Mouse (Mus musculus) stomach, embryonic 15.5 days (tissue): ENCODE data around the gene Fndc1. TPM values are rescaled to one million over a fixed set of nuclear protein-coding genes. Genes with fewer than 3 reads are reported as not detected.

ENCODE experiments used
- ATAC-seq: fragments of 200-750 bp; cut with Nextera tagmentation; 2 replicates; pipeline ENCODE4 v1.8.0; 2017; ENCODE audit warnings: low read depth, moderate number of reproducible peaks, moderate TSS enrichment; ENCODE audit not compliant: insufficient read depth, low FRiP score
- H3K27ac ChIP-seq: fragments of 300-500 bp; sonication (generic); 2 replicates; pipeline ENCODE4 v1.5.1; 2015; ENCODE audit warnings: mild to moderate bottlenecking, inconsistent platforms
- H3K27me3 ChIP-seq: fragments of 300-500 bp; sonication (generic); replicated peaks from 2 replicates; pipeline ENCODE4 v1.6.1; 2015; ENCODE audit warnings: inconsistent platforms
- H3K36me3 ChIP-seq: fragments of 300-500 bp; sonication (generic); 2 replicates; pipeline ENCODE4 v1.6.1; 2015; ENCODE audit warnings: inconsistent platforms
- H3K4me1 ChIP-seq: fragments of 300-500 bp; sonication (generic); 2 replicates; pipeline ENCODE4 v1.6.1; 2015; ENCODE audit warnings: inconsistent platforms
- H3K4me2 ChIP-seq: fragments of 300-500 bp; sonication (generic); 2 replicates; pipeline ENCODE4 v1.6.1; 2015; ENCODE audit warnings: mild to moderate bottlenecking, inconsistent platforms
- H3K4me3 ChIP-seq: fragments of 300-500 bp; sonication (generic); replicated peaks from 2 replicates; pipeline ENCODE4 v1.5.1; 2015; ENCODE audit warnings: inconsistent platforms
- H3K9ac ChIP-seq: fragments of 300-500 bp; sonication (generic); 2 replicates; pipeline ENCODE4 v1.6.1; 2015; ENCODE audit warnings: inconsistent platforms
- H3K9me3 ChIP-seq: fragments of 300-500 bp; sonication (generic); 2 replicates; pipeline ENCODE4 v1.6.1; 2016; ENCODE audit warnings: inconsistent platforms
- WGBS: fragments of 180-500 bp; shearing (Covaris S2); methylation state at CpG from one replicate; pipeline ENCODE4 v1.1.7; 2015; 5-methylcytosine and 5-hydroxymethylcytosine counted together
- polyA plus RNA-seq: library from polyadenylated mRNA; unstranded; fragments of >200 nt; fragmentation: Nextera tagmentation; extraction: Ambion mirVana; gene quantifications from 2 replicates; pipeline ENCODE4 v1.2.1, GENCODE M21; 2015

The Fndc1 gene
- polyA plus RNA-seq, 1 experiment from 2014 or later: 37.4 TPM

DNA sequence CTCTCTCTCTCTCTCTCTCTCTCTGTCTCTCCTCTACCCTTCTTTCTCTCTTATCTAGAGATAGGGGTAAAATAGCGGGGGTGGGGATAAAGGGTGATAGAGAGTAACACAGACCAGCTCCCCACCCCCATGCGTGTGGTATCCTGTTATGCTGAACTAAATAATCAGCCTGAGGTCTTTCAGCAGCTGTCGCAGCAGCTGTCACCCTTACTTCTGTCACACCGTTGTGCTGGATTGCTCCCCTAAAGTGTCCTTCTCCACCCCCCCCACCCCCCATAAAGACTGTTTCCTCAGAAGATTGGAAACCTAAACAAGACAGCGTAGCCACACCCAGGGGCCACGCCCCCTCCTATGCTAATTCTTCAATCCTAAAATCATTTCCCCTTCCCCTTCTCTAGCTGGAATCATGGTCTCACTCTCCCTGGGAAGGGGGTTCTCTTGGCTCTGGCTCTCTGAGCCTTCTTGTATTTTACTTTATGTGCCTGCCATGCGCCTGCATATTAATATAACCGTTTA, 33.8 kb upstream of the Fndc1 start:
- Histone ChIP-seq H3K9ac (no peak overlapping the region), H3K4me2 (no peak overlapping the region), H3K4me1 (no peaks in the 10 kb centered on the region), H3K27ac (no peak overlapping the region), H3K9me3 (no peaks in the 10 kb centered on the region), H3K36me3 (no peaks in the 10 kb centered on the region), H3K27me3 (no peaks in the 10 kb centered on the region), H3K4me3 (no peak overlapping the region)
- WGBS: 46% methylated on average over 8 of the region's 8 CpGs
- no peak for ATAC-seq

- Histone ChIP-seq H3K4me2 (no peak overlapping the region), H3K4me3 (no peak overlapping the region), H3K36me3 (no peaks in the 10 kb centered on the region), H3K4me1 (no peaks in the 10 kb centered on the region), H3K9me3 (no peaks in the 10 kb centered on the region), H3K27me3 (no peaks in the 10 kb centered on the region), H3K9ac (no peak overlapping the region), H3K27ac (no peak overlapping the region)
- 71% methylated on average over 6 of the region's 6 CpGs for WGBS
- ATAC-seq: no peak
Measured at GRCm38 (mm10) chr17:7857658-7858057, 30.6 kb upstream of the Fndc1 start.

- H3K4me2 ChIP-seq: no peak overlapping the region
- H3K27me3 ChIP-seq: no peaks in the 10 kb centered on the region
- WGBS: 76% methylated on average over 8 of the region's 8 CpGs
- H3K4me1 ChIP-seq: no peaks in the 10 kb centered on the region
- H3K36me3 ChIP-seq: no peaks in the 10 kb centered on the region
- no peaks in the 10 kb centered on the region for H3K9me3 ChIP-seq
- H3K27ac ChIP-seq: no peak overlapping the region
- no peak overlapping the region for H3K4me3 ChIP-seq
- H3K9ac ChIP-seq: no peak overlapping the region
- ATAC-seq: no peak
Measured at GRCm38 (mm10) chr17:7855851-7856250, 28.7 kb upstream of the Fndc1 start.

DNA sequence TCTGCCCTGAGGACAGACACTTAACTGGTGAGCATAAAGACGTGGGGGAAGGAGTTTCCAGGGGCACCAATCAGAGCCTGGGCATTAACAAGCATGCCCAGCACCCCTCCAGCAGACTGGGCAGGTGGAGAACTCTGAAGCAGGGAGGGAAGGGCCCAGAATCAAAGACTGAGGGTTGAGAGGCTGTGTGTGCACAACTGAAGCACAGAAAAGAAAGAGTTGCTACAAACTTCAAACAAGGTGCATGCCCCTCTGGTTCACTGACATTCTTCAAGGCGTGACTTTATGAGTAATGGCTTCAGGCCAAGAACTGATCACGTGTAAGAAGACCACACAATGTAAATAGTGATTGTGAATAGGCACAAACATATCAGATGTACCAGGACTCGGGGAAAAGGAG, 24.9 kb upstream of the Fndc1 start:
- Histone ChIP-seq H3K9ac (no peak overlapping the region), H3K9me3 (no peaks in the 10 kb centered on the region), H3K27me3 (no peaks in the 10 kb centered on the region), H3K4me3 (no peak overlapping the region), H3K36me3 (no peaks in the 10 kb centered on the region), H3K4me2 (no peak overlapping the region), H3K27ac (peak overlapping the region; percentile 51; the same call in 1 of the 2 replicates), H3K4me1 (no peaks in the 10 kb centered on the region)
- 20% methylated on average over 4 of the region's 4 CpGs for WGBS
- ATAC-seq: peak; percentile 82

GRCm38 (mm10) chr17:7851527-7851926, 24.4 kb upstream of the Fndc1 start:
- H3K4me2 ChIP-seq: no peak overlapping the region
- no peak overlapping the region for H3K4me3 ChIP-seq
- no peaks in the 10 kb centered on the region for H3K9me3 ChIP-seq
- no peak overlapping the region for H3K9ac ChIP-seq
- H3K36me3 ChIP-seq: no peaks in the 10 kb centered on the region
- no peaks in the 10 kb centered on the region for H3K27me3 ChIP-seq
- WGBS: 39% methylated on average over 9 of the region's 9 CpGs
- no peak for ATAC-seq
- no peaks in the 10 kb centered on the region for H3K4me1 ChIP-seq
- H3K27ac ChIP-seq: peak overlapping the region; percentile 51; the same call in 1 of the 2 replicates

GRCm38 (mm10) chr17:7850246-7850645, 23.1 kb upstream of the Fndc1 start:
- Histone ChIP-seq H3K9me3 (no peaks in the 10 kb centered on the region), H3K36me3 (no peaks in the 10 kb centered on the region), H3K4me3 (no peak overlapping the region), H3K27me3 (no peaks in the 10 kb centered on the region), H3K4me1 (no peaks in the 10 kb centered on the region), H3K4me2 (no peak overlapping the region), H3K27ac (no peak overlapping the region), H3K9ac (no peak overlapping the region)
- no peak for ATAC-seq
- WGBS: 77% methylated on average over 6 of the region's 6 CpGs

DNA sequence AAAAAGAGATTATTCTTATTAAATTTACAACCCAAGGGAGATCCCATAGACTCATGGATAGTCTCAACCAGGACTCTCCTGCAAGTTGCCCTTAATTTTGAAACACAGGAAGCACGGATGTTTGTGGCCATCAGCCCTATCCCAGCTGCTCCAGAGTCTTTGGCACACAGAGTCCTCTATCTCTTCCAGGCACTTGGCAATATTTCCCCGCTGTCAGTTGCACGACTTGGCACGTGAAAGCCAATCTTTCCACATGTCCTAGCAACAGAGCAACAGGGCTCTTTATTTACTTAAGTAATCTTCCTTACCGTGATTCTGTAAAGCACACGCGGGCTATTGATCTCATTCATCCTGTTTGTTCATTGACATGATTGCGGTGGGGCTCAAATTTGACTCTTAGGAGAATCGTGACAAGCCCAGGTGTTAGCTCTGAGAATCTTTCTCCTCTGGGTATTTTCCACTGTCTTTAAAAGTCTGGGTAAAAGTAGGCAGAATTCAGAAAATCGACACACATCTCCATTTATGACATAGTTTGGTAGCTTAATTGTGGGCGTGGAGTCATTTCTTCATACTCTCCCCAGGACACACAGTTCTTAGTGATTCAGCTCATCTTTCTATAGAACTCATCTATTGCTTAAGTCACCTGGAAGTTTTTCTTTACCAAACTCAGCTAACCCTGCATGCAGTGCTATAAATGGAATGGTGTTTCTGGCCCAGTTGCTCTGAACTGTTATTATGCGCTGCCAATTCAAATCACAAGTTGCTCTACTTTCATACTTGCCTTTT, 13.6 kb upstream of the Fndc1 start:
- Histone ChIP-seq H3K4me2 (no peak overlapping the region), H3K27me3 (no peaks in the 10 kb centered on the region), H3K9me3 (no peaks in the 10 kb centered on the region), H3K4me1 (no peaks in the 10 kb centered on the region), H3K4me3 (no peak overlapping the region), H3K36me3 (no peaks in the 10 kb centered on the region), H3K9ac (no peak overlapping the region), H3K27ac (no peak overlapping the region)
- WGBS: 61% methylated on average over 12 of the region's 12 CpGs
- ATAC-seq: no peak

GRCm38 (mm10) chr17:7827586-7827985, 484 bp upstream of the Fndc1 start:
- WGBS: 11% methylated on average over 16 of the region's 16 CpGs
- H3K4me1 ChIP-seq: peaks cover 4% of the 10 kb centered on the region; the same call in 1 of the 2 replicates
- peak overlapping the region; percentile 56 for H3K4me3 ChIP-seq
- peak overlapping the region; percentile 97 for H3K4me2 ChIP-seq
- no peaks in the 10 kb centered on the region for H3K36me3 ChIP-seq
- no peak for ATAC-seq
- no peak overlapping the region for H3K27ac ChIP-seq
- H3K9ac ChIP-seq: no peak overlapping the region
- no peaks in the 10 kb centered on the region for H3K9me3 ChIP-seq
- peaks cover 14% of the 10 kb centered on the region for H3K27me3 ChIP-seq

GRCm38 (mm10) chr17:7825416-7825815, 1.7 kb downstream of the Fndc1 start:
- WGBS: 51% methylated on average over 9 of the region's 9 CpGs
- no peak for ATAC-seq
- no peak overlapping the region for H3K27ac ChIP-seq
- peaks cover 4% of the 10 kb centered on the region; the same call in 1 of the 2 replicates for H3K4me1 ChIP-seq
- no peak overlapping the region for H3K9ac ChIP-seq
- H3K4me2 ChIP-seq: peak overlapping the region; percentile 16
- no peaks in the 10 kb centered on the region for H3K36me3 ChIP-seq
- H3K9me3 ChIP-seq: no peaks in the 10 kb centered on the region
- peak overlapping the region; percentile 6; the same call in 1 of the 2 replicates for H3K4me3 ChIP-seq
- H3K27me3 ChIP-seq: peaks cover 14% of the 10 kb centered on the region

DNA sequence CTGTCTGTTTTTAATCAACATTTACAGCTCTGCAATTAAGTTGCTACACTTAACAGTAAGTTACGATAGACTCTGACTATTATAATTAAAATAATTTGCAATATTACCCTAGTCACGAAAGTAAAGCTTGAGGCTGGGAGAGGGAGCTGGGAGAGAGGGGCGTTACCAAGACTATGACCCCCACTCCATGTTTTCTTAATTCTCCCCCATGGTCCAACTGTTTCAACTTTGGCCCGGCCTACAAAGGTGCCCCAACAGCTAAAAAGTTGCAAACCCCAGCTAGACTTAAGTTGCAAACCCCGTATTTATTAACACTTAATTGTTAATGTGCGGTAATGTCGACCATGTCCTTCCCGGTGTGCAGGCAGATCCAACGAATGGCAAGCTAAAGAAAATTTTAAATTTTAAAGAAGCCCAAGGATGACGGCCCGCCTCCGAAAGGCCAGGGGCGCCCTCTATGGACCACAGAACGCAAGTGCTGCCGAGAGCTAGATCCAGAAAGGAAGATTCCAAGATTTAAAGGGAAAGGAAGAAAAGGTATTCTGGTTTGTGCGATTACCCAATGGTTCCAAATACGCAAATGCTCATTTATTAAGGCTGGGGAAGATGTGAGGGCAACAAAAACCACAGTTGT, 5.4 kb downstream of the Fndc1 start:
- Histone ChIP-seq H3K4me3 (no peak overlapping the region), H3K9ac (no peak overlapping the region), H3K9me3 (no peaks in the 10 kb centered on the region), H3K27ac (no peak overlapping the region), H3K4me1 (peaks cover under 1% of the 10 kb centered on the region; the same call in 1 of the 2 replicates), H3K4me2 (no peak overlapping the region), H3K27me3 (peaks cover 10% of the 10 kb centered on the region), H3K36me3 (no peaks in the 10 kb centered on the region)
- ATAC-seq: no peak
- WGBS: 32% methylated on average over 17 of the region's 17 CpGs

DNA sequence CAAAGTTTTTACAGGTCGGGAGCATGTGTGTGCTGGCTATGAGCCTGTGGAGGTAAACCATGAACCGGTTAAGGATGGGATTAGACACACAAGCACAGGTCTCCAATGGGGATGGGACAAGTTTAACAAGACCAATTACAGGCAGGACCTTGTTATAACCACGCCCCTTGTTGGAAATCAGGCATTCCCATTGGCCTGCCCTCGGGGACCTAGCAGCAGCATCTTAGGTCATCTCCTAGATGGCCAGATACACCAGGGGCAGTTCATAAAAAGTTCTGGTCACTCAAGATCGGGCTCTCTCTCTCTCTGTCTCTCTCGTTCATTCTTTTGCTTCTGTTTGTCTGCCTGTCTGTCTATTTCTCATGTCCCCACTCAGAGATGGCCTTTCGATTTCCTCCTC, 6.9 kb downstream of the Fndc1 start:
- no peak overlapping the region for H3K4me2 ChIP-seq
- H3K4me1 ChIP-seq: no peaks in the 10 kb centered on the region; the same call in 1 of the 2 replicates
- H3K9me3 ChIP-seq: no peaks in the 10 kb centered on the region
- H3K27ac ChIP-seq: no peak overlapping the region
- no peak overlapping the region for H3K4me3 ChIP-seq
- H3K27me3 ChIP-seq: 0 out of 2 replicates have a peak, but pooled peaks cover 4% of the 10 kb centered on the region
- no peak overlapping the region for H3K9ac ChIP-seq
- 84% methylated on average over 7 of the region's 7 CpGs for WGBS
- H3K36me3 ChIP-seq: no peaks in the 10 kb centered on the region
- no peak for ATAC-seq

- H3K4me3 ChIP-seq: no peak overlapping the region
- H3K4me1 ChIP-seq: 0 out of 2 replicates have a peak, but pooled peaks cover 3% of the 10 kb centered on the region
- H3K27ac ChIP-seq: no peak overlapping the region
- 79% methylated on average over 2 of the region's 2 CpGs for WGBS
- no peaks in the 10 kb centered on the region for H3K27me3 ChIP-seq
- no peak overlapping the region for H3K4me2 ChIP-seq
- no peak overlapping the region for H3K9ac ChIP-seq
- H3K36me3 ChIP-seq: no peaks in the 10 kb centered on the region
- no peaks in the 10 kb centered on the region for H3K9me3 ChIP-seq
- ATAC-seq: no peak
Measured at GRCm38 (mm10) chr17:7816602-7817001, 10.5 kb downstream of the Fndc1 start.
